Mouse (Mus musculus): ENCODE results near the gene Phf24. TPM values are rescaled to one million over a fixed set of nuclear protein-coding genes. Genes with fewer than 3 reads are reported as not detected.
A peak's percentile ranks its signal among the peaks of the same experiment; 100 is the strongest.

Gene Phf24
- polyA plus RNA-seq, 1 experiment from 2014 or later = 8.4 TPM

GRCm38 (mm10) chr4:42952563-42952962 lies 36.1 kb downstream of the Phf24 start:
- H3K36me3 ChIP-seq = peaks cover 29% of the 10 kb centered on the region
- 0 out of 2 replicates have a peak overlapping the region, but pooled peaks have one; percentile 77 for H3K4me3 ChIP-seq
- H3K27me3 ChIP-seq = peaks cover 7% of the 10 kb centered on the region; the same call in 1 of the 2 replicates
- no peak for ATAC-seq (ENCODE audit: low FRiP score, low read depth)
- H3K4me2 ChIP-seq (replicated peaks) = peak overlapping the region; percentile 94
- H3K9me3 ChIP-seq = no peaks in the 10 kb centered on the region
- WGBS = 86% methylated on average over 7 of the region's 7 CpGs
- peaks cover 61% of the 10 kb centered on the region for H3K4me1 ChIP-seq
- H3K27ac ChIP-seq (replicated peaks) = peak overlapping the region; percentile 88
- peak overlapping the region; percentile 96 for H3K9ac ChIP-seq (replicated peaks)

- WGBS = 22% methylated on average over 10 of the region's 10 CpGs
- ATAC-seq (ENCODE audit: low FRiP score, low read depth) = no peak; the same call in 1 of the 2 replicates
- H3K9me3 ChIP-seq = no peaks in the 10 kb centered on the region
- peak overlapping the region; percentile 88 for H3K27ac ChIP-seq (replicated peaks)
- H3K27me3 ChIP-seq = no peaks in the 10 kb centered on the region
- peaks cover 38% of the 10 kb centered on the region for H3K36me3 ChIP-seq
- peaks cover 54% of the 10 kb centered on the region for H3K4me1 ChIP-seq
- H3K4me3 ChIP-seq = peak overlapping the region; percentile 14
- peak overlapping the region; percentile 94 for H3K4me2 ChIP-seq (replicated peaks)
- H3K9ac ChIP-seq (replicated peaks) = peak overlapping the region; percentile 96
Measured at GRCm38 (mm10) chr4:42953435-42954094, 37.1 kb downstream of the Phf24 start.

DNA sequence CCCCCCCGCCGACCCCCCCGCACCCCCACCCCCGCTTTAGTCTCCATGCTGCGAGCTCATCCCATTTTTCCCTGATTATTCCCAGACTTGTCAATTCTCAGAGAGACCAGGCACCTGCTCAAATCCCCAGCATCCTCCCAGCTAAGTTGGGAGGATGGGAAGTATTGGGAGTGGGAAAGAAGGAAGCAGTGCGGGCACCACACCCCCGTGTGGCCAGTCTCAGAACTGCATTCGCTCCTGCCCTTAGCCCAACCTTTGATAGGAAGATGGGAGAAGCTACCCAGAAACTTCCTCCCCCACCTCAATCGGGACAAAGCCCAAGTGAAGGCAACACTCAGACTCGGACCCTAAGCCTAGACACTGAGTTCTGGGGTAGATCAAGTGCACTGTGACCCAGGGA lies 37.8 kb downstream of the Phf24 start:
- Histone ChIP-seq H3K4me2 (replicated peaks) (peak overlapping the region; percentile 94), H3K36me3 (peaks cover 38% of the 10 kb centered on the region), H3K4me1 (peaks cover 47% of the 10 kb centered on the region), H3K27ac (replicated peaks) (peak overlapping the region; percentile 88), H3K9me3 (no peaks in the 10 kb centered on the region), H3K9ac (replicated peaks) (0 out of 2 replicates have a peak overlapping the region, but pooled peaks have one; percentile 96), H3K27me3 (no peaks in the 10 kb centered on the region), H3K4me3 (peak overlapping the region; percentile 14)
- ATAC-seq (ENCODE audit: low FRiP score, low read depth) = no peak
- WGBS = 3% methylated on average over 10 of the region's 10 CpGs

DNA sequence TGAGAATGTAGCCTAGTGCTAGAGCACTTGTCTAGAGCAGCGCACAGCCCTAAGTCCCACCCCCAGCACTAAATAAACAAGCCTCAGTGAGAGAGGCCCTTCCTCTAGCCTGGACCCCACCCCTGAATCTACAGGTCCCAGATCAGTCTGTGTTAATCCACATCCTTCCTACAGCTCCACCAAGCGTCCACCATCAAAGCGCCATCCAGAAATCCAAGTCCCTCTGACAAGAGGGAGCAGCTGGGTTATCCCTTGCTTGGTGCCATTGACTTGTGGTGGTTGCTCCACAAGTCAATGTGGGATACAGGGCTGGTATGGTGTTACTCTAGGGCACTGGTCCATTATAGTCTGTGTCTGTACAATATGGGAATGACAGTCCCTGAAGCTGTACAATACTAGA lies 38.7 kb downstream of the Phf24 start:
- H3K9ac ChIP-seq (replicated peaks) = no peak overlapping the region; the same call in 1 of the 2 replicates
- no peaks in the 10 kb centered on the region for H3K27me3 ChIP-seq
- no peak for ATAC-seq (ENCODE audit: low FRiP score, low read depth)
- H3K4me1 ChIP-seq = peaks cover 46% of the 10 kb centered on the region
- H3K4me2 ChIP-seq (replicated peaks) = no peak overlapping the region
- H3K9me3 ChIP-seq = no peaks in the 10 kb centered on the region
- WGBS = 91% methylated on average over 3 of the region's 3 CpGs
- no peak overlapping the region for H3K4me3 ChIP-seq
- peaks cover 38% of the 10 kb centered on the region for H3K36me3 ChIP-seq
- H3K27ac ChIP-seq (replicated peaks) = no peak overlapping the region

GRCm38 (mm10) chr4:42956581-42956980 lies 40.1 kb downstream of the Phf24 start:
- Histone ChIP-seq H3K27ac (replicated peaks) (no peak overlapping the region), H3K27me3 (no peaks in the 10 kb centered on the region), H3K9ac (replicated peaks) (no peak overlapping the region), H3K4me1 (peaks cover 34% of the 10 kb centered on the region), H3K9me3 (no peaks in the 10 kb centered on the region), H3K4me3 (no peak overlapping the region), H3K4me2 (replicated peaks) (no peak overlapping the region), H3K36me3 (peaks cover 38% of the 10 kb centered on the region)
- ATAC-seq (ENCODE audit: low FRiP score, low read depth) = no peak
- 94% methylated on average over 17 of the region's 17 CpGs for WGBS

GRCm38 (mm10) chr4:42957306-42957705 lies 40.8 kb downstream of the Phf24 start:
- H3K27ac ChIP-seq (replicated peaks) = no peak overlapping the region
- H3K4me1 ChIP-seq = peaks cover 26% of the 10 kb centered on the region
- no peaks in the 10 kb centered on the region for H3K27me3 ChIP-seq
- peaks cover 38% of the 10 kb centered on the region for H3K36me3 ChIP-seq
- H3K4me2 ChIP-seq (replicated peaks) = no peak overlapping the region
- no peak for ATAC-seq (ENCODE audit: low FRiP score, low read depth)
- WGBS = 74% methylated on average over 11 of the region's 11 CpGs
- no peak overlapping the region for H3K9ac ChIP-seq (replicated peaks)
- no peaks in the 10 kb centered on the region for H3K9me3 ChIP-seq
- H3K4me3 ChIP-seq = no peak overlapping the region

- 94% methylated on average over 8 of the region's 8 CpGs for WGBS
- Histone ChIP-seq H3K27ac (replicated peaks) (no peak overlapping the region), H3K27me3 (no peaks in the 10 kb centered on the region), H3K9me3 (no peaks in the 10 kb centered on the region), H3K4me2 (replicated peaks) (no peak overlapping the region), H3K4me1 (peaks cover 20% of the 10 kb centered on the region), H3K4me3 (no peak overlapping the region), H3K36me3 (peaks cover 38% of the 10 kb centered on the region), H3K9ac (replicated peaks) (no peak overlapping the region)
- no peak for ATAC-seq (ENCODE audit: low FRiP score, low read depth)
Measured at GRCm38 (mm10) chr4:42957979-42958378, 41.5 kb downstream of the Phf24 start.

DNA sequence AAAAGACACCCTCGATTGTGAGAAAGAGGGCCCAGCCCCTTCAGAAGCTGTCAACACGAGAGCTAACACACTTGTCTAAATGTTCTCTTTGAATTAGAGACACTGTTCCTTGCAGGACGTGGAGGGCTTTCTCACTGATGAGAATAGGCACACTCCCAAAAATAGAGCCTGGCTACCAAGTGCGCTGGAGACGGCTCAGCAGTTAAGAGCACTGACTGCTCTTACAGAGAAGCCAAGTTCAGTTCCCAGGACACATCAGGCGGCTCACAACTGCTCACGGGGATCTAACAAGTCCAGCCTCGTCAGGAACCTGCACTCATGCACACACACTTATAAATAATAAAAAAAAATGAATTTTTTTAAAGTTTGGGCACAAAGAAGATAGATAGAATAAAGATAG lies 42.5 kb downstream of the Phf24 start:
- Histone ChIP-seq H3K9ac (replicated peaks) (no peak overlapping the region), H3K36me3 (peaks cover 38% of the 10 kb centered on the region), H3K4me2 (replicated peaks) (no peak overlapping the region), H3K27me3 (no peaks in the 10 kb centered on the region), H3K4me1 (peaks cover 10% of the 10 kb centered on the region), H3K4me3 (no peak overlapping the region), H3K9me3 (no peaks in the 10 kb centered on the region), H3K27ac (replicated peaks) (no peak overlapping the region)
- no peak for ATAC-seq (ENCODE audit: low FRiP score, low read depth)
- 75% methylated on average over 8 of the region's 8 CpGs for WGBS

- Histone ChIP-seq H3K4me1 (peaks cover 6% of the 10 kb centered on the region), H3K9ac (replicated peaks) (no peak overlapping the region), H3K9me3 (no peaks in the 10 kb centered on the region), H3K36me3 (peaks cover 38% of the 10 kb centered on the region), H3K27me3 (no peaks in the 10 kb centered on the region; the same call in 1 of the 2 replicates), H3K4me3 (no peak overlapping the region), H3K27ac (replicated peaks) (no peak overlapping the region), H3K4me2 (replicated peaks) (no peak overlapping the region)
- 79% methylated on average over 4 of the region's 4 CpGs for WGBS
- ATAC-seq (ENCODE audit: low FRiP score, low read depth) = no peak
Measured at GRCm38 (mm10) chr4:42959382-42959781, 42.9 kb downstream of the Phf24 start.

- Histone ChIP-seq H3K36me3 (peaks cover 19% of the 10 kb centered on the region), H3K27ac (replicated peaks) (no peak overlapping the region)
Measured at GRCm38 (mm10) chr4:42961592-42961991, 45.1 kb downstream of the Phf24 start.

GRCm38 (mm10) chr4:42963480-42963879 lies 47.0 kb downstream of the Phf24 start:
- no peaks in the 10 kb centered on the region; the same call in 1 of the 2 replicates for H3K27me3 ChIP-seq
- H3K9ac ChIP-seq (replicated peaks) = no peak overlapping the region
- H3K4me3 ChIP-seq = no peak overlapping the region
- H3K36me3 ChIP-seq = no peaks in the 10 kb centered on the region; the same call in 1 of the 2 replicates
- no peak overlapping the region for H3K4me2 ChIP-seq (replicated peaks)
- peaks cover 5% of the 10 kb centered on the region for H3K4me1 ChIP-seq
- no peak overlapping the region for H3K27ac ChIP-seq (replicated peaks)
- H3K9me3 ChIP-seq = no peaks in the 10 kb centered on the region
- WGBS = 98% methylated on average over 2 of the region's 2 CpGs
- ATAC-seq (ENCODE audit: low FRiP score, low read depth) = no peak

More at GRCm38 (mm10) chr4:42961592-42961991, 45.1 kb downstream of the Phf24 start:
- no peak overlapping the region for H3K9ac ChIP-seq (replicated peaks)
- H3K4me3 ChIP-seq = no peak overlapping the region
- no peaks in the 10 kb centered on the region for H3K9me3 ChIP-seq
- no peak for ATAC-seq (ENCODE audit: low FRiP score, low read depth)
- no peaks in the 10 kb centered on the region; the same call in 1 of the 2 replicates for H3K27me3 ChIP-seq
- no peak overlapping the region for H3K4me2 ChIP-seq (replicated peaks)
- WGBS = 33% methylated on average over 4 of the region's 4 CpGs
- H3K4me1 ChIP-seq = peaks cover 5% of the 10 kb centered on the region

GRCm38 (mm10) chr4:42965039-42965719 lies 48.7 kb downstream of the Phf24 start:
- H3K4me1 ChIP-seq = peaks cover 5% of the 10 kb centered on the region
- no peak overlapping the region for H3K27ac ChIP-seq (replicated peaks)
- H3K9me3 ChIP-seq = no peaks in the 10 kb centered on the region
- H3K36me3 ChIP-seq = no peaks in the 10 kb centered on the region
- 11% methylated on average over 12 of the region's 12 CpGs for WGBS
- no peaks in the 10 kb centered on the region; the same call in 1 of the 2 replicates for H3K27me3 ChIP-seq
- H3K4me3 ChIP-seq = no peak overlapping the region
- peak overlapping the region; percentile 38 for H3K4me2 ChIP-seq (replicated peaks)
- H3K9ac ChIP-seq (replicated peaks) = no peak overlapping the region
- ATAC-seq (ENCODE audit: low FRiP score, low read depth) = no peak
